Mouse (Mus musculus): Measurements from ENCODE around the gene Krt12.

GRCm38 (mm10) chr11:99398084-99398483, 24.0 kb downstream of the Krt12 start:
- TF ChIP-seq EP300 (IDR thresholded peaks at IDR 0.05) (no peak), CTCF (IDR thresholded peaks at IDR 0.05) (no peak)
